Mouse (Mus musculus) bone marrow macrophage, adult 2 months (primary cell): Measurements from ENCODE around the gene Stip1. TPM values are rescaled to one million over a fixed set of nuclear protein-coding genes. Genes with fewer than 3 reads are reported as not detected.

Experiments used
- H3K27ac ChIP-seq: 2 replicates; pipeline ENCODE4 v1.5.1; 2012; ENCODE audit warnings: low read depth, low read length; ENCODE audit not compliant: insufficient read depth
- H3K4me1 ChIP-seq: 2 replicates; pipeline ENCODE4 v1.6.1; 2012; ENCODE audit warnings: low read length; ENCODE audit not compliant: control insufficient read depth, insufficient read depth
- H3K4me3 ChIP-seq: 2 replicates; pipeline ENCODE4 v1.5.1; 2012; ENCODE audit warnings: mild to moderate bottlenecking, low read length, moderate library complexity; ENCODE audit not compliant: insufficient read depth
- CTCF ChIP-seq: IDR thresholded peaks from 2 replicates; pipeline ENCODE4 v1.5.1; 2012; ENCODE audit warnings: low read depth, mild to moderate bottlenecking, low read length, moderate library complexity
- POLR2A ChIP-seq: IDR thresholded peaks from 2 replicates; pipeline ENCODE4 v1.6.1; 2012; ENCODE audit warnings: mild to moderate bottlenecking, low read depth, low read length, borderline replicate concordance
- polyA plus RNA-seq: library from polyadenylated mRNA; stranded (reverse); fragments of >200 nt; gene quantifications from 2 replicates; pipeline ENCODE4 v1.2.4, GENCODE M21; 2012; ENCODE audit not compliant: missing spikeins, insufficient read depth, insufficient read length

Gene Stip1
- polyA plus RNA-seq, 1 experiment = 56.2 TPM

GRCm38 (mm10) chr19:6987061-6987903 is 52.5 kb downstream of the Stip1 start, which contains the start of gene Vegfb:
TSS of gene Vegfb (minus strand) at chr19:6987651.
- no peak for TF ChIP-seq CTCF
- TF ChIP-seq POLR2A = no peak
- peaks cover 13% of the 10 kb centered on the region for H3K4me1 ChIP-seq
- H3K4me3 ChIP-seq = peak within 1 kb of the TSS; percentile 72
- peak within 1 kb of the TSS; percentile 47 for H3K27ac ChIP-seq

- no peak overlapping the region for H3K27ac ChIP-seq
- H3K4me1 ChIP-seq = peaks cover 18% of the 10 kb centered on the region
Observed at GRCm38 (mm10) chr19:6985951-6986708, 53.6 kb downstream of the Stip1 start.

DNA sequence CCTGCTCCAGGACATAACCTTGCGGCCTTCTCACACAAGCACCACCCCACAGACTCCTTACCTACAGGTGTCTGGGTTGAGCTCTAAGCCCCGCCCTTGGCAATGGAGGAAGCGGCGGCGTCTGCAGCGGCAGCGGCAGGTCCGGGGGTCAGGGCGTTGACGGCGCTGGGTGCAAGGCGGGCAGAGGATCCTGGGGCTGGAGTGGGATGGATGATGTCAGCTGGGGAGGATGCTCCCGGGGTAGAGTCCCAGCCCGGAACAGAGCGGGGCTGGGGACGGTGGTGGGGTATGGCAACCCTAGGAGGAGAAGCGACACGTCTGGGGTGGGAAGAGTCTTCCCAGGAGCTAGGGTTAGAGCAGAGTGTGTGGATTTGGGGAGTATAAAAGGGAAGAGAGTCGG is 54.5 kb downstream of the Stip1 start:
- peaks cover 18% of the 10 kb centered on the region for H3K4me1 ChIP-seq
- no peak overlapping the region for H3K4me3 ChIP-seq
- TF ChIP-seq POLR2A (no peak), CTCF (no peak)
- H3K27ac ChIP-seq = no peak overlapping the region

More at GRCm38 (mm10) chr19:6985951-6986708, 53.6 kb downstream of the Stip1 start:
- TF ChIP-seq POLR2A (no peak), CTCF (no peak)
- H3K4me3 ChIP-seq = peak overlapping the region; percentile 72

GRCm38 (mm10) chr19:6983621-6984020 is 56.1 kb downstream of the Stip1 start:
- Histone ChIP-seq H3K4me1 (peaks cover 19% of the 10 kb centered on the region), H3K4me3 (no peak overlapping the region), H3K27ac (no peak overlapping the region)
- TF ChIP-seq CTCF (no peak), POLR2A (no peak)

DNA sequence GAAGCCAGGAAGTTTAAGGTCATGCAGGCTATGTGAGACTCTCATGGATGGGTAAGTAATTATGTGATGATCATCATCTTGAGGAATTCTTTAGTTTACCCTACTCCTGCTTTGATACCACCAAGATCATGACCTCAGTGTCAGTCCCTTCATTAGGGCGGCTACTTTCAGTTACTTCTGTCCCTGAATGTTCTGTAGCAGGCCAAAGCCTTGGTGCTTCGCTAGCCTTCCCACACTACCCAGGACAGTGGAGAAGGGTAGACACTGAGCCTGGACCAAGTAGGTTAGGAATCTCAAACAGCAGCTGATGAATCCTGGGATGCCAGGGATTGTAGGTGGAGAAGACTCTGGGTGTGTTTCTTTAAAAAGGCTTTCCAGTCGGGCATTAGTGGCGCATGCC is 58.3 kb downstream of the Stip1 start:
- peaks cover 26% of the 10 kb centered on the region for H3K4me1 ChIP-seq
- no peak overlapping the region for H3K27ac ChIP-seq
- 0 out of 2 replicates have a peak overlapping the region, but pooled peaks have one; percentile 15 for H3K4me3 ChIP-seq
- TF ChIP-seq POLR2A = no peak
- TF ChIP-seq CTCF = no peak

DNA sequence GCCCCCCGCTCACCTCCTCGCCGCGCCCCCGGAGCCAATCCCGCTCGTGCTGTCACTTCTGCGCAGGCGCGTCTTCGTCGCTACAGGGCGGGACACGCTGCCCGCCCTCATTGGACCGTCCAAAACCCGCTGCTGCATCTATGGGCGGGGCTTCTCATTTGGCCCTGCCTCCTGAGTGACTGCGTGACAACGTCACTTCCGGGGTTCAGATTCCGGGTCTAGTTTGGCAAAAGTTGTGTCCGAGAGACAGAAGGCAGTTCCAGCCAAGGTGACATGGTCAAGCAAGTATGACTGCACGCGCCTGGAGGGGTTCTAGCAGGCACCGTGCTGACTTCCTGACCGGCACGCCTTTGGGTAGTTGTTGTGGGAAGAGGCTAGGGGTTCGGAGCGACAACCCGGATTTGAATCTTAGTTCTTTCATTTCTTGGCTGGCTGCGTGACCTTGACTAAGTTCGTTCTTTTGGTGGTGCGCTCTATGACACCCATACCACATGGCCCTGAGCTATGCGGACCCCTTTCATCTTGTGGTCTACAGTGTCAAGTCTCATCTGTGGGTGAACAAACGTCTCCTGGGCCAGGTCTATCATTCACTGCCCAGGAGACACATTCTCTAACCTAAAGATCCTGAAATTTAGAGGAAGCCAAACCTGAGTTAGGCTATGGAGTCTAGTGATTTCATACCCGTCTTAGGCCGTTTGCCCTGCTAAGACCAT is 59.2 kb downstream of the Stip1 start, which contains the start of gene Fkbp2:
Fkbp2 (minus strand) TSS at position 121 of the 713 bp plus-strand sequence.
- Histone ChIP-seq H3K4me3 (peak within 1 kb of the TSS; percentile 75), H3K27ac (peak within 1 kb of the TSS; percentile 81), H3K4me1 (peaks cover 18% of the 10 kb centered on the region)
- peak; percentile 92 for TF ChIP-seq POLR2A
- no peak for TF ChIP-seq CTCF

DNA sequence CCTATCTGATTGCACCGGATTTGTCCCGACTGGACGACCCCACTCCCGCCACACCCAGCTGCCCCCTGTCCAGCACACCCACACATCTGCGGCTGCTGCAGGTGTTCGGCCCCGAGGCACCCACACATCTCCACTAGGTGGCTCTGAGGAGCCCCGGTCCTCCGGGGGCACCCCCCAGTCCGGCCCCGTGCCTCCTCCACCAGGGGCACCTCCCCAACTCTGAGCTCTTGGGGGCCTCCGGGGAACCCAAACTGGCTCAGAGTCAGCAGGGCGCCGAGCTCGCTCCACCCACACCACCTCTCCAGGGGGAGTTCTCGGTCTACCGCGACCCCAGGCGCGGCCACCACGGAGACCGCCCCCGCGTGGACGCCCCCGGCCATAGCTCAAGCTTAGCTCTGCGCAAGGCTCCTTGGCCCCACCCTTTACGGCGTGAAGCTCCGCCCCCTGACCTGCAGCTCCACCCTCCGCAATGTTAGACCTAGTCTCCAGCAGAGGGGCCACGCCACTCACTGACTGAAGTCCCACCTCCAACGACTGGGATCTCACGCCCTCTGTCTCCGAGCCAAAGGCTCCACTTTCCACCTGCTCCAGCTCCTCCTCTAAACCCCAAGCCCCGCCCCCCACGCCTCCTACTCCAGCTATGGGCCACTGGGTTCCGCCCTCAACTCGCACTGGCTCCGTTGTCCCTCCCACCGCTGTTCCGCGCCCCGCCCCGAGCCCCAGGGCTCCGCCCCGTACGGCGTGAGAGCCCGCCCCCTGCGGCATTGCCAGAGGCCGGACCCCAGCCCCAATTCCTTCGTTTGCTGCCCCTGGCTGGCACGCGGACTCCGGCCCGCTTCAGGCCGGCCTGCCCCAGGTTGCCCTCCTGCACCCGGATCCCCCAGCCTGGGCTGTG is 60.0 kb downstream of the Stip1 start:
- Histone ChIP-seq H3K27ac (peak overlapping the region; percentile 81), H3K4me3 (peak overlapping the region; percentile 75), H3K4me1 (peaks cover 18% of the 10 kb centered on the region)
- TF ChIP-seq POLR2A = no peak
- TF ChIP-seq CTCF = peak; percentile 79

- Histone ChIP-seq H3K4me1 (peaks cover 18% of the 10 kb centered on the region), H3K4me3 (peak overlapping the region; percentile 74), H3K27ac (peak overlapping the region; percentile 81)
- TF ChIP-seq POLR2A = no peak
- no peak for TF ChIP-seq CTCF
Observed at GRCm38 (mm10) chr19:6979001-6979479, 60.7 kb downstream of the Stip1 start.
